Mouse (Mus musculus): Measurements from ENCODE around the gene Coasy.
"Not testable (repeated sequence)": the region's sequence is repeated elsewhere in the genome, so short reads cannot be mapped to it uniquely, and the experiment has no call there.

The Coasy gene

GRCm38 (mm10) chr11:101087682-101088055 is 5.3 kb downstream of the Coasy start:
- DNase-seq (ENCODE audit: low read depth, low spot score): no peak

GRCm38 (mm10) chr11:101089931-101090330 is 7.6 kb downstream of the Coasy start:
- no peak for DNase-seq (ENCODE audit: low read depth, low spot score)

- DNase-seq (ENCODE audit: low read depth, low spot score): no peak
Measured at GRCm38 (mm10) chr11:101094930-101095313, 12.6 kb downstream of the Coasy start.

GRCm38 (mm10) chr11:101095314-101096024 is 13.1 kb downstream of the Coasy start, which contains the start of gene Psmc3ip:
Psmc3ip (minus strand) TSS chr11:101095436.
- peak; percentile 98 for DNase-seq (ENCODE audit: low read depth, low spot score)

- no peak for DNase-seq (ENCODE audit: low read depth, low spot score)
Measured at GRCm38 (mm10) chr11:101098231-101098630, 15.9 kb downstream of the Coasy start.

- DNase-seq (ENCODE audit: low read depth, low spot score): no peak
Measured at GRCm38 (mm10) chr11:101103011-101103410, 20.6 kb downstream of the Coasy start.

GRCm38 (mm10) chr11:101109351-101109750 is 27.0 kb downstream of the Coasy start:
- no peak for DNase-seq (ENCODE audit: low read depth, low spot score)

GRCm38 (mm10) chr11:101110708-101111107 is 28.3 kb downstream of the Coasy start:
- no peak for DNase-seq (ENCODE audit: low read depth, low spot score)

- DNase-seq (ENCODE audit: low read depth, low spot score): no peak
Measured at GRCm38 (mm10) chr11:101111178-101111577, 28.8 kb downstream of the Coasy start.

GRCm38 (mm10) chr11:101112186-101112585 is 29.8 kb downstream of the Coasy start:
- no peak for DNase-seq (ENCODE audit: low read depth, low spot score)

GRCm38 (mm10) chr11:101115564-101115963 is 33.2 kb downstream of the Coasy start:
- DNase-seq (ENCODE audit: low read depth, low spot score): no peak

GRCm38 (mm10) chr11:101118105-101118504 is 35.7 kb downstream of the Coasy start:
- DNase-seq (ENCODE audit: low read depth, low spot score): no peak

- no peak for DNase-seq (ENCODE audit: low read depth, low spot score)
Measured at GRCm38 (mm10) chr11:101119131-101119760, 36.9 kb downstream of the Coasy start.

GRCm38 (mm10) chr11:101119761-101120544 is 37.6 kb downstream of the Coasy start, which contains the start of the genes Retreg3 and Tubg1:
Retreg3 (minus strand) TSS chr11:101119893.
Tubg1 (plus strand) TSS chr11:101119938.
- DNase-seq (ENCODE audit: low read depth, low spot score): peak; percentile 100

- no peak for DNase-seq (ENCODE audit: low read depth, low spot score)
Measured at GRCm38 (mm10) chr11:101120545-101121188, 38.3 kb downstream of the Coasy start.

GRCm38 (mm10) chr11:101124494-101124893 is 42.1 kb downstream of the Coasy start:
- not testable (repeated sequence) for DNase-seq (ENCODE audit: low read depth, low spot score)

GRCm38 (mm10) chr11:101125008-101125407 is 42.6 kb downstream of the Coasy start:
- not testable (repeated sequence) for DNase-seq (ENCODE audit: low read depth, low spot score)

GRCm38 (mm10) chr11:101127075-101127474 is 44.7 kb downstream of the Coasy start:
- DNase-seq (ENCODE audit: low read depth, low spot score): no peak

- no peak for DNase-seq (ENCODE audit: low read depth, low spot score)
Measured at GRCm38 (mm10) chr11:101128996-101129577, 46.7 kb downstream of the Coasy start.

GRCm38 (mm10) chr11:101130056-101130756 is 47.8 kb downstream of the Coasy start:
- DNase-seq (ENCODE audit: low read depth, low spot score): no peak

- DNase-seq (ENCODE audit: low read depth, low spot score): no peak
Measured at GRCm38 (mm10) chr11:101131187-101131586, 48.8 kb downstream of the Coasy start.
